Mouse (Mus musculus) ES-CJ7 (cell line): ENCODE measurements around the gene Ankrd23.

Experiments used
- DNase-seq: peaks from one replicate; pipeline ENCODE4 v3.0.0; 2011; ENCODE audit warnings: low read depth, low spot score

Gene Ankrd23

GRCm38 (mm10) chr1:36522210-36522609 lies 14.5 kb downstream of the Ankrd23 start:
- no peak for DNase-seq

- DNase-seq: peak; percentile 45
Measured at GRCm38 (mm10) chr1:36519626-36520025, 17.1 kb downstream of the Ankrd23 start.

- DNase-seq: no peak
Measured at GRCm38 (mm10) chr1:36518259-36518658, 18.4 kb downstream of the Ankrd23 start.

GRCm38 (mm10) chr1:36513718-36514117 lies 23.0 kb downstream of the Ankrd23 start:
- DNase-seq: peak; percentile 87

GRCm38 (mm10) chr1:36513310-36513709 lies 23.4 kb downstream of the Ankrd23 start:
- no peak for DNase-seq

GRCm38 (mm10) chr1:36512966-36513280 lies 23.8 kb downstream of the Ankrd23 start:
- DNase-seq: no peak

- no peak for DNase-seq
Measured at GRCm38 (mm10) chr1:36512089-36512965, 24.4 kb downstream of the Ankrd23 start.

- DNase-seq: peak; percentile 98
Measured at GRCm38 (mm10) chr1:36511289-36512021, 25.2 kb downstream of the Ankrd23 start, which contains the start of gene Cnnm3. TSS of gene Cnnm3 (plus strand) at chr1:36511867.

- DNase-seq: no peak
Measured at GRCm38 (mm10) chr1:36508238-36508637, 28.4 kb downstream of the Ankrd23 start.

- peak; percentile 86 for DNase-seq
Measured at GRCm38 (mm10) chr1:36501261-36501660, 35.4 kb downstream of the Ankrd23 start.

- no peak for DNase-seq
Measured at GRCm38 (mm10) chr1:36497312-36497711, 39.4 kb downstream of the Ankrd23 start.

- DNase-seq: peak; percentile 69
Measured at GRCm38 (mm10) chr1:36496719-36497118, 40.0 kb downstream of the Ankrd23 start.

GRCm38 (mm10) chr1:36493299-36493698 lies 43.4 kb downstream of the Ankrd23 start:
- no peak for DNase-seq

GRCm38 (mm10) chr1:36492416-36493139 lies 44.1 kb downstream of the Ankrd23 start:
- DNase-seq: peak; percentile 43

GRCm38 (mm10) chr1:36489661-36490060 lies 47.0 kb downstream of the Ankrd23 start:
- DNase-seq: no peak

GRCm38 (mm10) chr1:36487111-36487510 lies 49.6 kb downstream of the Ankrd23 start:
- no peak for DNase-seq

GRCm38 (mm10) chr1:36485080-36485479 lies 51.6 kb downstream of the Ankrd23 start:
- DNase-seq: no peak

- no peak for DNase-seq
Measured at GRCm38 (mm10) chr1:36483825-36484224, 52.9 kb downstream of the Ankrd23 start.
